Mouse (Mus musculus): Measurements from ENCODE around the gene Grhl3. TPM values are rescaled to one million over a fixed set of nuclear protein-coding genes. Genes with fewer than 3 reads are reported as not detected.
"Not testable (repeated sequence)": the region's sequence is repeated elsewhere in the genome, so short reads cannot be mapped to it uniquely, and the experiment has no call there.

Grhl3 gene
- polyA plus RNA-seq (2015; fragmentation: Nextera tagmentation; extraction: Ambion mirVana), result 1.1 and 2.6 TPM in 2 replicates

DNA sequence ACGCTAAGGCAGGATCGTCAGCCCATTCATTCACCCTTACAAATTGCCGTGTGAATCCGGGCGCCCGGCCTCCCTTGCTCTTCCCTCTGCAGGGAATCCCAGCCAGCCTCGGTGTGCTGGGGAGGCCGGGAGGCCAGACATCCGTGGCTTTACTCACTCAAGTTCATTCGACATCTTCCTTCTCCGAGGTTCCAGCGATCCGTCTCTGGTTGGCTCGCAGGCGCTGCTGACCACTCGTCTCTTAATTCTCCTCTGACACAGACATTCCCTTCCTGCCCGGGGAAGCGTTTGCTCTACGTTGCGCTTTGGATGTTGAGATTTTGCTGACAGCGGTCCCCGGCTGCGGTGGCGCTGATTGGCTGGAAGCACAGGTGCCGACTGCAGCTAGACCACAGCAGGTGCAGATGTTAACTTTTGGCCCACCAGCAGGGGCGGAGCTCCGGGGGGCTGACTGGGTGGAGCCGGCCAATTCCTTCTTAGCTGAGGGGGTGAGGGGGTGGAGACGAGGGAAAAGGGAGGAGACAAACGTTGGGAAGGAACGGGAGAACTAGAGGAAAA lies at the start of gene Grhl3:
TSS of gene Grhl3 (minus strand) at position 380 of the 558 bp plus-strand sequence.
- peak; percentile 56; the same call in 1 of the 2 replicates for ATAC-seq (ENCODE audit: low FRiP score)
- H3K27ac ChIP-seq (replicated peaks), result peak within 1 kb of the TSS; percentile 52; the same call in 1 of the 2 replicates
- no peaks in the 10 kb centered on the region for H3K9me3 ChIP-seq (replicated peaks)
- peaks cover 41% of the 10 kb centered on the region for H3K4me1 ChIP-seq
- H3K4me3 ChIP-seq (replicated peaks), result peak within 1 kb of the TSS; percentile 37
- H3K4me2 ChIP-seq, result peak within 1 kb of the TSS; percentile 77
- no peaks in the 10 kb centered on the region for H3K36me3 ChIP-seq
- under 1% methylated on average over 31 of the region's 31 CpGs for WGBS
- peaks cover 42% of the 10 kb centered on the region for H3K27me3 ChIP-seq (replicated peaks)
- H3K9ac ChIP-seq (replicated peaks), result peak within 1 kb of the TSS; percentile 43

- Histone ChIP-seq H3K4me1 (peaks cover 4% of the 10 kb centered on the region; the same call in 1 of the 2 replicates), H3K9ac (replicated peaks) (no peak overlapping the region), H3K4me3 (replicated peaks) (no peak overlapping the region), H3K36me3 (no peaks in the 10 kb centered on the region), H3K4me2 (no peak overlapping the region), H3K9me3 (replicated peaks) (no peaks in the 10 kb centered on the region), H3K27me3 (replicated peaks) (no peaks in the 10 kb centered on the region), H3K27ac (replicated peaks) (no peak overlapping the region)
- ATAC-seq (ENCODE audit: low FRiP score), result no peak
- 95% methylated on average over 10 of the region's 10 CpGs for WGBS
Measured at GRCm38 (mm10) chr4:135622290-135622689, 48.9 kb upstream of the Grhl3 start.

GRCm38 (mm10) chr4:135620461-135620860 lies 47.0 kb upstream of the Grhl3 start:
- 88% methylated on average over 3 of the region's 3 CpGs for WGBS
- no peak overlapping the region for H3K4me2 ChIP-seq
- no peaks in the 10 kb centered on the region for H3K27me3 ChIP-seq (replicated peaks)
- peaks cover 4% of the 10 kb centered on the region; the same call in 1 of the 2 replicates for H3K4me1 ChIP-seq
- no peaks in the 10 kb centered on the region for H3K36me3 ChIP-seq
- H3K27ac ChIP-seq (replicated peaks), result no peak overlapping the region
- no peaks in the 10 kb centered on the region for H3K9me3 ChIP-seq (replicated peaks)
- no peak for ATAC-seq (ENCODE audit: low FRiP score)
- H3K9ac ChIP-seq (replicated peaks), result no peak overlapping the region
- H3K4me3 ChIP-seq (replicated peaks), result no peak overlapping the region

- H3K27me3 ChIP-seq (replicated peaks), result no peaks in the 10 kb centered on the region
- H3K4me1 ChIP-seq, result peaks cover 4% of the 10 kb centered on the region; the same call in 1 of the 2 replicates
- H3K9ac ChIP-seq (replicated peaks), result no peak overlapping the region
- no peak overlapping the region for H3K4me3 ChIP-seq (replicated peaks)
- H3K9me3 ChIP-seq (replicated peaks), result no peaks in the 10 kb centered on the region
- H3K36me3 ChIP-seq, result no peaks in the 10 kb centered on the region
- WGBS, result 18% methylated on average over 16 of the region's 16 CpGs
- no peak for ATAC-seq (ENCODE audit: low FRiP score)
- H3K4me2 ChIP-seq, result no peak overlapping the region
- no peak overlapping the region for H3K27ac ChIP-seq (replicated peaks)
Measured at GRCm38 (mm10) chr4:135617783-135618470, 44.5 kb upstream of the Grhl3 start.

- Histone ChIP-seq H3K9ac (replicated peaks) (no peak overlapping the region), H3K36me3 (no peaks in the 10 kb centered on the region), H3K4me3 (replicated peaks) (no peak overlapping the region), H3K27me3 (replicated peaks) (no peaks in the 10 kb centered on the region), H3K4me2 (no peak overlapping the region), H3K4me1 (peaks cover 4% of the 10 kb centered on the region; the same call in 1 of the 2 replicates), H3K9me3 (replicated peaks) (no peaks in the 10 kb centered on the region), H3K27ac (replicated peaks) (no peak overlapping the region)
- 42% methylated on average over 4 of the region's 4 CpGs for WGBS
- no peak for ATAC-seq (ENCODE audit: low FRiP score)
Measured at GRCm38 (mm10) chr4:135617038-135617437, 43.6 kb upstream of the Grhl3 start.

- H3K4me2 ChIP-seq; H3K4me1 ChIP-seq; H3K27ac ChIP-seq (replicated peaks); H3K9ac ChIP-seq (replicated peaks); H3K27me3 ChIP-seq (replicated peaks); H3K36me3 ChIP-seq; ATAC-seq (ENCODE audit: low FRiP score); H3K4me3 ChIP-seq (replicated peaks): not testable (repeated sequence)
- H3K9me3 ChIP-seq (replicated peaks), result peaks cover 12% of the 10 kb centered on the region; the same call in 1 of the 2 replicates
- 69% methylated on average over 5 of the region's 5 CpGs for WGBS
Measured at GRCm38 (mm10) chr4:135615307-135615706, 41.9 kb upstream of the Grhl3 start.

DNA sequence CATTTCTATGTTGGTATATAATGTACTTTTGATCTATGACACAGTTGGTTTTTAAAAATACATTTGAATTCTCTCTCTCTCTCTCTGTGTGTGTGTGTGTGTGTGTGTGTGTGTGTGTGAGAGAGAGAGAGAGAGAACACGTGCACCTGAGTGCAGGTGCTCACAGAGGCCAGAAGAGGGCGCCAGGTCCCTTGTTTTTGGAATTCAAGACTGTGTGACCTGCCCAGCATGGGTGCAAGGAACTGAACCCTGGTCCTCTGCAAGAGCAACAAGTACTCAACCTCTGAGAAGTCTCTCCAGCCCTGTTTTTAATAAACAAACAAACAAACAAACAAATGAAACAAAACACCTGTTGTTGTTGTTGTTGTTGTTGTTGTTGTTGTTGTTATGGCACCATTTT lies 36.6 kb upstream of the Grhl3 start:
- no peaks in the 10 kb centered on the region for H3K27me3 ChIP-seq (replicated peaks)
- H3K36me3 ChIP-seq, result no peaks in the 10 kb centered on the region
- H3K9me3 ChIP-seq (replicated peaks), result peaks cover 12% of the 10 kb centered on the region; the same call in 1 of the 2 replicates
- no peak for ATAC-seq (ENCODE audit: low FRiP score)
- WGBS, result 86% methylated on average over 2 of the region's 2 CpGs
- no peak overlapping the region for H3K4me2 ChIP-seq
- H3K4me3 ChIP-seq (replicated peaks), result no peak overlapping the region
- no peak overlapping the region for H3K9ac ChIP-seq (replicated peaks)
- H3K27ac ChIP-seq (replicated peaks), result no peak overlapping the region
- no peaks in the 10 kb centered on the region for H3K4me1 ChIP-seq

GRCm38 (mm10) chr4:135607979-135608885 lies 34.8 kb upstream of the Grhl3 start:
- H3K27ac ChIP-seq (replicated peaks), result no peak overlapping the region
- H3K4me2 ChIP-seq, result no peak overlapping the region
- no peaks in the 10 kb centered on the region for H3K4me1 ChIP-seq
- peaks cover 12% of the 10 kb centered on the region; the same call in 1 of the 2 replicates for H3K9me3 ChIP-seq (replicated peaks)
- H3K36me3 ChIP-seq, result no peaks in the 10 kb centered on the region
- no peak overlapping the region for H3K4me3 ChIP-seq (replicated peaks)
- 66% methylated on average over 18 of the region's 18 CpGs for WGBS
- no peak for ATAC-seq (ENCODE audit: low FRiP score)
- no peak overlapping the region for H3K9ac ChIP-seq (replicated peaks)
- no peaks in the 10 kb centered on the region for H3K27me3 ChIP-seq (replicated peaks)

- H3K9ac ChIP-seq (replicated peaks), result no peak overlapping the region
- no peaks in the 10 kb centered on the region for H3K4me1 ChIP-seq
- H3K9me3 ChIP-seq (replicated peaks), result peaks cover 15% of the 10 kb centered on the region; the same call in 1 of the 2 replicates
- no peak overlapping the region for H3K27ac ChIP-seq (replicated peaks)
- no peaks in the 10 kb centered on the region for H3K36me3 ChIP-seq
- no peak for ATAC-seq (ENCODE audit: low FRiP score)
- no peak overlapping the region for H3K4me2 ChIP-seq
- no peaks in the 10 kb centered on the region for H3K27me3 ChIP-seq (replicated peaks)
- WGBS, result 94% methylated on average over 7 of the region's 7 CpGs
- H3K4me3 ChIP-seq (replicated peaks), result no peak overlapping the region
Measured at GRCm38 (mm10) chr4:135606271-135606670, 32.8 kb upstream of the Grhl3 start.

GRCm38 (mm10) chr4:135601530-135601929 lies 28.1 kb upstream of the Grhl3 start:
- Histone ChIP-seq H3K4me1 (0 out of 2 replicates have a peak, but pooled peaks cover under 1% of the 10 kb centered on the region), H3K27me3 (replicated peaks) (no peaks in the 10 kb centered on the region), H3K4me2 (no peak overlapping the region), H3K36me3 (no peaks in the 10 kb centered on the region), H3K4me3 (replicated peaks) (no peak overlapping the region), H3K9ac (replicated peaks) (no peak overlapping the region), H3K9me3 (replicated peaks) (peaks cover 7% of the 10 kb centered on the region; the same call in 1 of the 2 replicates), H3K27ac (replicated peaks) (no peak overlapping the region)
- 89% methylated on average over 3 of the region's 3 CpGs for WGBS
- no peak for ATAC-seq (ENCODE audit: low FRiP score)

DNA sequence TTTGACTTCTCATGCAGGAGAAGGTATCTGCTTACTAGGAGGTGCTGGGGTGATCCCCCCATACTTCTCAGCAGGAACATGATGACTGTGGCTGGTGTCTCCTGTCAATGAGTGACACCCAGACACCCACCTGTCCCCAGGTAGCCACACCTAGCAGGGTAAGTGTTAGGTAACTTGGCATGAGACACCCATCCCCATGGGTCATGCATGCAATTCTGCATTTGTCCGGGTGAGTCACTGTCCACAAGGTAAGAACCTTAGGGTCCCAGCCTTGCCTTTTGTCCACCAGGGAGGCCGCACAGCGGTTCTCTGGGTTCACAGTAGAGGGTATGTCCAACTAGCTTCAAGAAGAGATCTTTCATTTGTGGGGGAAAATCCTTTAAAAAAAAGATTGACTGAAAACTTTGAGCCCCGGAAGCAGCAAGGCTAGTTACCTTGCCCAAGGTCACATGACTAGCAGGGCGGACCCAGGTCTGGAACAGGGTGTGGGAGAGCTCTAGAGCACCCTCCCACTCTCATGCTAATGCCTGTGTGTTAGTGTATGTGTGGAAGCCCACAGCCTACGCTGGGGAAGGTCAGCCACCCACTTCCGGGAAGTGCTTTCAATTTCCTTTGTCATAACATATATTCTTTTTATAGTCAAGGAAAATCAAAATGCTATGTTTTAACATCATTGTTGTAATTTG lies 26.2 kb upstream of the Grhl3 start:
- Histone ChIP-seq H3K27ac (replicated peaks) (no peak overlapping the region), H3K4me1 (peaks cover 10% of the 10 kb centered on the region), H3K4me2 (no peak overlapping the region), H3K4me3 (replicated peaks) (no peak overlapping the region), H3K9me3 (replicated peaks) (peaks cover 7% of the 10 kb centered on the region; the same call in 1 of the 2 replicates), H3K27me3 (replicated peaks) (no peaks in the 10 kb centered on the region), H3K36me3 (no peaks in the 10 kb centered on the region), H3K9ac (replicated peaks) (no peak overlapping the region)
- 86% methylated on average over 7 of the region's 7 CpGs for WGBS
- ATAC-seq (ENCODE audit: low FRiP score), result no peak

All from neural tube, embryonic 15.5 days (tissue).